Mouse (Mus musculus) neural tube, embryonic 11.5 days (tissue): ENCODE results near the gene Clcn2. TPM values are rescaled to one million over a fixed set of nuclear protein-coding genes. Genes with fewer than 3 reads are reported as not detected.

Experiments
- ATAC-seq: fragments of 200-750 bp; cut with Nextera tagmentation; 2 replicates; pipeline ENCODE4 v1.8.0; 2017; ENCODE audit warnings: moderate number of reproducible peaks, mild to moderate bottlenecking, moderate TSS enrichment, moderate library complexity; ENCODE audit not compliant: insufficient read depth, low FRiP score, low TSS enrichment
- DNase-seq: peaks from one replicate; pipeline ENCODE4 v3.0.0-alpha.2; 2015; ENCODE audit warnings: low spot score
- H3K27ac ChIP-seq: fragments of 300-500 bp; sonication (generic); 2 replicates; pipeline ENCODE4 v1.5.1; 2014; ENCODE audit warnings: low read depth, mild to moderate bottlenecking, low read length
- H3K27me3 ChIP-seq: fragments of 300-500 bp; sonication (generic); 2 replicates; pipeline ENCODE4 v1.6.1; 2014; ENCODE audit warnings: mild to moderate bottlenecking, low read length, mixed read lengths; ENCODE audit not compliant: control insufficient read depth, insufficient read depth
- H3K36me3 ChIP-seq: fragments of 300-500 bp; sonication (generic); 2 replicates; pipeline ENCODE4 v1.6.1; 2014; ENCODE audit warnings: mild to moderate bottlenecking, low read length, moderate library complexity, mixed read lengths; ENCODE audit not compliant: control insufficient read depth, insufficient read depth
- H3K4me1 ChIP-seq: fragments of 300-500 bp; sonication (generic); 2 replicates; pipeline ENCODE4 v1.6.1; 2014; ENCODE audit warnings: low read length, mixed read lengths; ENCODE audit not compliant: control insufficient read depth, insufficient read depth
- H3K4me2 ChIP-seq: fragments of 300-500 bp; sonication (generic); 2 replicates; pipeline ENCODE4 v1.6.1; 2014; ENCODE audit warnings: low read depth, mild to moderate bottlenecking, moderate library complexity
- H3K4me3 ChIP-seq: fragments of 300-500 bp; sonication (generic); 2 replicates; pipeline ENCODE4 v1.5.1; 2014; ENCODE audit warnings: low read depth, low read length
- H3K9ac ChIP-seq: fragments of 300-500 bp; sonication (generic); 2 replicates; pipeline ENCODE4 v1.6.1; 2014; ENCODE audit warnings: mild to moderate bottlenecking, low read length
- H3K9me3 ChIP-seq: fragments of 300-500 bp; sonication (generic); 2 replicates; pipeline ENCODE4 v1.6.1; 2016; ENCODE audit warnings: low read length; ENCODE audit not compliant: control insufficient read depth
- WGBS: fragments of 180-500 bp; shearing (Covaris S2); extraction: QIAGEN DNeasy Blood & Tissue Kit; methylation state at CpG from one replicate; pipeline ENCODE4 v1.1.7; 2014; 5-methylcytosine and 5-hydroxymethylcytosine counted together
- polyA plus RNA-seq: library from polyadenylated mRNA; unstranded; fragments of >200 nt; fragmentation: Nextera tagmentation; extraction: Ambion mirVana; gene quantifications from 2 replicates; pipeline ENCODE4 v1.2.1, GENCODE M21; 2014

Clcn2 gene
- polyA plus RNA-seq, 1 experiment from 2014 or later = 26.4 TPM

- WGBS = under 1% methylated on average over 61 of the region's 68 CpGs
Measured at GRCm38 (mm10) chr16:20715976-20716840, 1.3 kb downstream of the Clcn2 start.

GRCm38 (mm10) chr16:20715566-20715965 is 2.0 kb downstream of the Clcn2 start:
- H3K4me1 ChIP-seq = peaks cover 30% of the 10 kb centered on the region
- peak overlapping the region; percentile 63 for H3K4me3 ChIP-seq
- H3K9ac ChIP-seq = peak overlapping the region; percentile 82
- H3K27me3 ChIP-seq = no peaks in the 10 kb centered on the region
- ATAC-seq (no peak; the same call in 1 of the 2 replicates), DNase-seq (no peak)
- peak overlapping the region; percentile 93 for H3K4me2 ChIP-seq
- H3K27ac ChIP-seq = peak overlapping the region; percentile 88
- H3K36me3 ChIP-seq = peaks cover 6% of the 10 kb centered on the region
- 0% methylated on average over 12 of the region's 12 CpGs for WGBS
- no peaks in the 10 kb centered on the region for H3K9me3 ChIP-seq

More at GRCm38 (mm10) chr16:20715976-20716840, 1.3 kb downstream of the Clcn2 start:
- Histone ChIP-seq H3K36me3 (peaks cover 6% of the 10 kb centered on the region), H3K9me3 (no peaks in the 10 kb centered on the region), H3K27ac (peak overlapping the region; percentile 88), H3K4me2 (peak overlapping the region; percentile 93), H3K9ac (peak overlapping the region; percentile 82), H3K4me1 (peaks cover 30% of the 10 kb centered on the region), H3K4me3 (peak overlapping the region; percentile 63), H3K27me3 (no peaks in the 10 kb centered on the region)
- DNase-seq (peak; percentile 92), ATAC-seq (peak; percentile 88)

- Histone ChIP-seq H3K36me3 (peaks cover 6% of the 10 kb centered on the region), H3K4me3 (peak overlapping the region; percentile 63), H3K9ac (peak overlapping the region; percentile 82), H3K4me1 (peaks cover 30% of the 10 kb centered on the region), H3K4me2 (peak overlapping the region; percentile 93), H3K27me3 (no peaks in the 10 kb centered on the region), H3K27ac (no peak overlapping the region), H3K9me3 (no peaks in the 10 kb centered on the region)
- 47% methylated on average over 2 of the region's 2 CpGs for WGBS
- ATAC-seq = no peak
- DNase-seq = no peak
Measured at GRCm38 (mm10) chr16:20715161-20715560, 2.4 kb downstream of the Clcn2 start.

GRCm38 (mm10) chr16:20714307-20715080 is 3.1 kb downstream of the Clcn2 start:
- 28% methylated on average over 11 of the region's 11 CpGs for WGBS
- Histone ChIP-seq H3K27ac (no peak overlapping the region), H3K4me3 (peak overlapping the region; percentile 63), H3K4me2 (peak overlapping the region; percentile 93), H3K9me3 (no peaks in the 10 kb centered on the region), H3K4me1 (peaks cover 30% of the 10 kb centered on the region), H3K36me3 (peaks cover 6% of the 10 kb centered on the region), H3K27me3 (no peaks in the 10 kb centered on the region), H3K9ac (peak overlapping the region; percentile 82)
- DNase-seq (no peak), ATAC-seq (no peak)

GRCm38 (mm10) chr16:20712889-20713288 is 4.7 kb downstream of the Clcn2 start:
- ATAC-seq (no peak), DNase-seq (no peak)
- no peaks in the 10 kb centered on the region for H3K27me3 ChIP-seq
- 91% methylated on average over 7 of the region's 7 CpGs for whole genome bisulfite sequencing
- no peak overlapping the region for H3K4me3 ChIP-seq
- H3K4me2 ChIP-seq = no peak overlapping the region
- no peak overlapping the region for H3K27ac ChIP-seq
- no peaks in the 10 kb centered on the region for H3K9me3 ChIP-seq
- peaks cover 6% of the 10 kb centered on the region for H3K36me3 ChIP-seq
- peaks cover 25% of the 10 kb centered on the region for H3K4me1 ChIP-seq
- no peak overlapping the region for H3K9ac ChIP-seq

GRCm38 (mm10) chr16:20712190-20712589 is 5.4 kb downstream of the Clcn2 start:
- H3K27me3 ChIP-seq = no peaks in the 10 kb centered on the region
- no peak overlapping the region for H3K4me3 ChIP-seq
- H3K36me3 ChIP-seq = peaks cover 6% of the 10 kb centered on the region
- no peaks in the 10 kb centered on the region for H3K9me3 ChIP-seq
- peaks cover 23% of the 10 kb centered on the region for H3K4me1 ChIP-seq
- no peak overlapping the region for H3K9ac ChIP-seq
- H3K27ac ChIP-seq = no peak overlapping the region
- ATAC-seq (no peak), DNase-seq (no peak)
- H3K4me2 ChIP-seq = no peak overlapping the region
- WGBS = 79% methylated on average over 9 of the region's 9 CpGs

GRCm38 (mm10) chr16:20710810-20711209 is 6.7 kb downstream of the Clcn2 start:
- Histone ChIP-seq H3K27ac (no peak overlapping the region), H3K4me2 (no peak overlapping the region), H3K27me3 (no peaks in the 10 kb centered on the region), H3K9ac (no peak overlapping the region), H3K36me3 (peaks cover 7% of the 10 kb centered on the region), H3K9me3 (no peaks in the 10 kb centered on the region), H3K4me1 (peaks cover 14% of the 10 kb centered on the region), H3K4me3 (no peak overlapping the region)
- DNase-seq = no peak
- ATAC-seq = no peak
- 90% methylated on average over 4 of the region's 4 CpGs for WGBS

- no peak overlapping the region for H3K4me3 ChIP-seq
- ATAC-seq (no peak), DNase-seq (no peak)
- H3K36me3 ChIP-seq = peaks cover 8% of the 10 kb centered on the region
- no peak overlapping the region for H3K27ac ChIP-seq
- H3K9ac ChIP-seq = no peak overlapping the region
- no peaks in the 10 kb centered on the region for H3K9me3 ChIP-seq
- H3K4me2 ChIP-seq = no peak overlapping the region
- no peaks in the 10 kb centered on the region for H3K27me3 ChIP-seq
- peaks cover 14% of the 10 kb centered on the region for H3K4me1 ChIP-seq
- 92% methylated on average over 11 of the region's 11 CpGs for WGBS
Measured at GRCm38 (mm10) chr16:20710370-20710769, 7.2 kb downstream of the Clcn2 start.
